In genomic region chr4:119015557-119015956, GRCm38 (mm10) we compare ENCODE assay signal across 19 mouse cellular contexts. TPM values are rescaled to one million over a fixed set of nuclear protein-coding genes. Genes with fewer than 3 reads are reported as not detected.
DNase-seq lines count a peak whose midpoint lies in the region; ATAC-seq and TF ChIP-seq lines count a peak whose summit lies in the region.
"Had no signal": no experiment of that assay in that cellular context is flagged by ENCODE, and none has a peak within 500 bp of the region (broad histone marks: within the 10 kb centered on the region; RNA-seq: fewer than 3 reads in every experiment).

No protein-coding gene starts in this region.

- no peak for TF ChIP-seq POLR2A in ES-Bruce4 (IDR thresholded peaks at IDR 0.05; ENCODE audit: insufficient read depth, low read length)

- no peaks in the 10 kb centered on the region for H3K27me3 ChIP-seq in intestine, postnatal 0 days (replicated peaks; ENCODE audit: control insufficient read depth, insufficient read depth, low read length)
- H3K27me3 ChIP-seq in intestine, embryonic 16.5 days (replicated peaks; ENCODE audit: control insufficient read depth, insufficient read depth, low read length) = no peaks in the 10 kb centered on the region
- H3K27me3 ChIP-seq in ES-Bruce4 (ENCODE audit: control insufficient read depth, insufficient read depth, low read length, poor library complexity, severe bottlenecking) = no peaks in the 10 kb centered on the region
- H3K27me3 ChIP-seq in liver, embryonic 15.5 days = peaks cover 30% of the 10 kb centered on the region
- H3K27me3 ChIP-seq: heart, embryonic 13.5 days; hindbrain, embryonic 15.5 days; Patski had no signal

- no peak overlapping the region for H3K4me2 ChIP-seq in intestine, postnatal 0 days (replicated peaks; ENCODE audit: low read depth)
- no peak overlapping the region for H3K4me2 ChIP-seq in intestine, embryonic 16.5 days (ENCODE audit: low read depth, low read length)
- H3K4me2 ChIP-seq in liver, embryonic 15.5 days = no peak overlapping the region
- H3K4me2 ChIP-seq: heart, embryonic 13.5 days; hindbrain, embryonic 15.5 days had no signal

- H3K9me3 ChIP-seq in intestine, postnatal 0 days (ENCODE audit: control insufficient read depth) = no peaks in the 10 kb centered on the region
- H3K9me3 ChIP-seq in intestine, embryonic 16.5 days (ENCODE audit: control insufficient read depth, low read length) = no peaks in the 10 kb centered on the region
- no peaks in the 10 kb centered on the region for H3K9me3 ChIP-seq in ES-Bruce4 (replicated peaks; ENCODE audit: control insufficient read depth, insufficient read depth, low read length, poor library complexity, severe bottlenecking)
- no peaks in the 10 kb centered on the region for H3K9me3 ChIP-seq in liver, embryonic 15.5 days (replicated peaks)
- H3K9me3 ChIP-seq: heart, embryonic 13.5 days; hindbrain, embryonic 15.5 days had no signal

- peak; percentile 60 for TF ChIP-seq CTCF in intestine, postnatal 0 days (IDR thresholded peaks at IDR 0.05; ENCODE audit: low read depth)
- TF ChIP-seq CTCF in ES-Bruce4 (IDR thresholded peaks at IDR 0.05; ENCODE audit: low read depth, low read length) = peak; percentile 78

- no peak overlapping the region for H3K4me3 ChIP-seq in intestine, postnatal 0 days (ENCODE audit: low read depth, low read length)
- H3K4me3 ChIP-seq in intestine, embryonic 16.5 days (ENCODE audit: low read length) = no peak overlapping the region
- no peak overlapping the region for H3K4me3 ChIP-seq in ES-Bruce4 (ENCODE audit: low read depth, low read length)
- H3K4me3 ChIP-seq in liver, embryonic 15.5 days (replicated peaks) = no peak overlapping the region
- H3K4me3 ChIP-seq: heart, embryonic 13.5 days; hindbrain, embryonic 15.5 days; myocyte had no signal

- H3K36me3 ChIP-seq in intestine, postnatal 0 days (ENCODE audit: control insufficient read depth, insufficient read depth) = no peaks in the 10 kb centered on the region
- H3K36me3 ChIP-seq in intestine, embryonic 16.5 days (ENCODE audit: control insufficient read depth, insufficient read depth, low read length) = no peaks in the 10 kb centered on the region
- H3K36me3 ChIP-seq in ES-Bruce4 (ENCODE audit: control insufficient read depth, insufficient read depth, low read length, poor library complexity, severe bottlenecking) = no peaks in the 10 kb centered on the region
- no peaks in the 10 kb centered on the region for H3K36me3 ChIP-seq in liver, embryonic 15.5 days (replicated peaks)
- H3K36me3 ChIP-seq: heart, embryonic 13.5 days; hindbrain, embryonic 15.5 days had no signal

- no peak overlapping the region for H3K27ac ChIP-seq in intestine, postnatal 0 days (ENCODE audit: low read depth, low read length)
- no peak overlapping the region for H3K27ac ChIP-seq in intestine, embryonic 16.5 days (ENCODE audit: low read length)
- H3K27ac ChIP-seq in ES-Bruce4 (ENCODE audit: insufficient read depth, low read length) = no peak overlapping the region
- peak overlapping the region; percentile 95 for H3K27ac ChIP-seq in liver, embryonic 15.5 days (replicated peaks)
- H3K27ac ChIP-seq: heart, embryonic 13.5 days; hindbrain, embryonic 15.5 days had no signal

- DNase-seq in ZHBTc4 (ENCODE audit: low read depth, low spot score) = peak; percentile 37
- DNase-seq in ovary, postnatal 10 days (ENCODE audit: low spot score) = no peak
- no peak for DNase-seq in testis, postnatal 14 days (ENCODE audit: low spot score)
- DNase-seq: cerebellum, adult 9-10 months; gastrocnemius, postnatal 36 days; layer of hippocampus, adult 9-11 months; right cerebral cortex, postnatal 25 days; thymus, adult 2 months had no signal

- TF ChIP-seq EP300 in ES-Bruce4 (IDR thresholded peaks at IDR 0.05; ENCODE audit: insufficient read depth, low read depth, low read length) = no peak

- H3K9ac ChIP-seq in intestine, postnatal 0 days (ENCODE audit: low read depth, low read length) = no peak overlapping the region
- H3K9ac ChIP-seq in intestine, embryonic 16.5 days (ENCODE audit: low read depth, low read length) = no peak overlapping the region
- H3K9ac ChIP-seq in ES-Bruce4 (ENCODE audit: low read depth, poor library complexity, severe bottlenecking) = no peak overlapping the region
- 0 out of 2 replicates have a peak overlapping the region, but pooled peaks have one; percentile 21 for H3K9ac ChIP-seq in liver, embryonic 15.5 days
- H3K9ac ChIP-seq: heart, embryonic 13.5 days; hindbrain, embryonic 15.5 days had no signal

- WGBS in intestine, postnatal 0 days = 44% methylated on average over 6 of the region's 6 CpGs
- 62% methylated on average over 6 of the region's 6 CpGs for WGBS in intestine, embryonic 16.5 days
- 48% methylated on average over 6 of the region's 6 CpGs for WGBS in liver, embryonic 15.5 days (ENCODE audit: insufficient replicate concordance)

- ATAC-seq in intestine, postnatal 0 days = no peak
- ATAC-seq in intestine, embryonic 16.5 days = no peak
- ATAC-seq in liver, embryonic 15.5 days (ENCODE audit: insufficient read depth) = no peak
- ATAC-seq: Patski had no signal

- H3K4me1 ChIP-seq in intestine, postnatal 0 days (replicated peaks; ENCODE audit: control insufficient read depth, insufficient read depth, low read length) = no peaks in the 10 kb centered on the region
- peaks cover 14% of the 10 kb centered on the region for H3K4me1 ChIP-seq in intestine, embryonic 16.5 days (ENCODE audit: control insufficient read depth, insufficient read depth, low read length)
- H3K4me1 ChIP-seq in ES-Bruce4 (ENCODE audit: control insufficient read depth, insufficient read depth, low read length) = peaks cover 10% of the 10 kb centered on the region
- H3K4me1 ChIP-seq in liver, embryonic 15.5 days (replicated peaks) = peaks cover 60% of the 10 kb centered on the region

RNA-seq across cellular contexts. Expression of gene Lao1, which starts 54.2 kb away (rescaled TPM):
- polyA plus RNA-seq in intestine, postnatal 0 days (2015; fragmentation: Nextera tagmentation; extraction: Ambion mirVana) = 0.08 and 0.13 TPM in 2 replicates
- not detected in 2 replicates for polyA plus RNA-seq in intestine, embryonic 16.5 days (2015; fragmentation: Nextera tagmentation; extraction: Ambion mirVana)
- not detected in 2 replicates for polyA plus RNA-seq in ES-Bruce4 (2011; ENCODE audit: insufficient read depth, insufficient read length, low read depth, missing spikeins)
- polyA plus RNA-seq in liver, embryonic 15.5 days (2015; fragmentation: Nextera tagmentation; extraction: Ambion mirVana) = not detected in 2 replicates
- polyA plus RNA-seq: embryonic facial prominence, embryonic 11.5 days; heart, embryonic 13.5 days; hindbrain, embryonic 15.5 days; kidney, embryonic 14.5 days; lung, embryonic 16.5 days; myocyte; Patski had no signal
